Mouse (Mus musculus) embryonic facial prominence, embryonic 12.5 days (tissue): ENCODE results near the gene Pex6. TPM values are rescaled to one million over a fixed set of nuclear protein-coding genes. Genes with fewer than 3 reads are reported as not detected.

Experiments
- ATAC-seq: fragments of 200-750 bp; cut with Nextera tagmentation; 2 replicates; pipeline ENCODE4 v1.8.0; 2017; ENCODE audit not compliant: insufficient number of reproducible peaks, insufficient read depth, low FRiP score, low TSS enrichment
- H3K27ac ChIP-seq: fragments of 300-500 bp; sonication (generic); 2 replicates; pipeline ENCODE4 v1.5.1; 2016; ENCODE audit warnings: mild to moderate bottlenecking
- H3K27me3 ChIP-seq: fragments of 300-500 bp; sonication (generic); 2 replicates; pipeline ENCODE4 v1.6.1; 2016; ENCODE audit warnings: mild to moderate bottlenecking, moderate library complexity
- H3K36me3 ChIP-seq: fragments of 300-500 bp; sonication (generic); 2 replicates; pipeline ENCODE4 v1.6.1; 2016; ENCODE audit warnings: mild to moderate bottlenecking
- H3K4me1 ChIP-seq: fragments of 300-500 bp; sonication (generic); 2 replicates; pipeline ENCODE4 v1.6.1; 2016
- H3K4me2 ChIP-seq: fragments of 300-500 bp; sonication (generic); replicated peaks from 2 replicates; pipeline ENCODE4 v1.6.1; 2016; ENCODE audit warnings: mild to moderate bottlenecking, moderate library complexity
- H3K4me3 ChIP-seq: fragments of 300-500 bp; sonication (generic); 2 replicates; pipeline ENCODE4 v1.5.1; 2016; ENCODE audit warnings: mild to moderate bottlenecking
- H3K9ac ChIP-seq: fragments of 300-500 bp; sonication (generic); 2 replicates; pipeline ENCODE4 v1.6.1; 2016; ENCODE audit warnings: mild to moderate bottlenecking, moderate library complexity
- H3K9me3 ChIP-seq: fragments of 300-500 bp; sonication (generic); 2 replicates; pipeline ENCODE4 v1.6.1; 2016; ENCODE audit warnings: mild to moderate bottlenecking, moderate library complexity
- WGBS: fragments of 180-500 bp; shearing (Covaris S2); methylation state at CpG from one replicate; pipeline ENCODE4 v1.1.7; 2016; 5-methylcytosine and 5-hydroxymethylcytosine counted together
- polyA plus RNA-seq: library from polyadenylated mRNA; unstranded; fragments of >200 nt; fragmentation: Nextera tagmentation; extraction: Ambion mirVana; gene quantifications from 2 replicates; pipeline ENCODE4 v1.2.1, GENCODE M21; 2016

The Pex6 gene
- polyA plus RNA-seq, 1 experiment from 2014 or later: 43.0 TPM

DNA sequence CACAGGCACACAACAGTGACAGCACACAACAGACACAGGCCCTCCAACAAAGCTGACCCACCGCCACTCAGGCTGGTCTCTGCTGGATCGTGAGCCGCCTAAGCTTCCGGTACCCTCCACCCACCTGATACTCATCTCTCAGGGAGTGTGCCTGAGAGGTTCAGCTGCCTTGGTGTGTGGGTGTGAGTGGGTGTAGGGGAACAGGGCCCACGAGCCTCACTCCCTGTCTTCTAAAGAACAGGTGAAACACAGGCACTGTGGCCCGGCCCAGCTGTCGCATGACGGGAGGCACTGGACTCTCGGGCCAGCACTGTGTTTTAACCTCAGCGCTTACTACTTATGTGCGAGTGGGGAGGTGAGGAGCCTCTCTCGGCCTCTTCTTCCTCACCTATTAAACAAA lies 9.2 kb upstream of the Pex6 start:
- no peak for ATAC-seq
- Histone ChIP-seq H3K36me3 (peaks cover 32% of the 10 kb centered on the region), H3K27me3 (no peaks in the 10 kb centered on the region), H3K9ac (0 out of 2 replicates have a peak overlapping the region, but pooled peaks have one; percentile 31), H3K27ac (no peak overlapping the region), H3K4me2 (no peak overlapping the region; the same call in 1 of the 2 replicates), H3K4me3 (no peak overlapping the region), H3K9me3 (no peaks in the 10 kb centered on the region), H3K4me1 (peaks cover 35% of the 10 kb centered on the region)
- WGBS: 90% methylated on average over 12 of the region's 12 CpGs

DNA sequence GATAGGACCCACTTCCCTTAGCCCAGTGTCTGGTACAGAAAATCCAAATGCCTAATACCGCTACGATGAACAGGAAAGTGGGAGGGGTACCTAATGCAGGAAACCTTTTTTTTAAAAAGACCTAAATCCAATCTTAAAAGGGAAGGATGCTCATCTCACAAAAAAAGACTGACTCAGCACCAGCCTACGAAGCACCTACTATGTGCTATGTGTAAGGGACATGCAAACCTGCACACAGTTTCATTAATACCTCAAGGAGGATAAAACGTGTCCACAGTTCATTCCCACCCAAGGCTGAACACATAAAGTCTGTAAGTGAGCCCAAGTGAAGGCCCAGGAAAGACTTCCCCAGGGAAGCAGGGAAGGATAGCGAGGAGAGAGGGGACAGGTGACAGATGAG lies 8.8 kb upstream of the Pex6 start:
- no peaks in the 10 kb centered on the region for H3K27me3 ChIP-seq
- H3K9me3 ChIP-seq: no peaks in the 10 kb centered on the region
- no peak for ATAC-seq
- 86% methylated on average over 5 of the region's 5 CpGs for WGBS
- peak overlapping the region; percentile 86 for H3K4me2 ChIP-seq
- H3K9ac ChIP-seq: peak overlapping the region; percentile 96; the same call in 1 of the 2 replicates
- peaks cover 35% of the 10 kb centered on the region for H3K4me1 ChIP-seq
- H3K36me3 ChIP-seq: peaks cover 28% of the 10 kb centered on the region
- 0 out of 2 replicates have a peak overlapping the region, but pooled peaks have one; percentile 89 for H3K4me3 ChIP-seq
- H3K27ac ChIP-seq: no peak overlapping the region

DNA sequence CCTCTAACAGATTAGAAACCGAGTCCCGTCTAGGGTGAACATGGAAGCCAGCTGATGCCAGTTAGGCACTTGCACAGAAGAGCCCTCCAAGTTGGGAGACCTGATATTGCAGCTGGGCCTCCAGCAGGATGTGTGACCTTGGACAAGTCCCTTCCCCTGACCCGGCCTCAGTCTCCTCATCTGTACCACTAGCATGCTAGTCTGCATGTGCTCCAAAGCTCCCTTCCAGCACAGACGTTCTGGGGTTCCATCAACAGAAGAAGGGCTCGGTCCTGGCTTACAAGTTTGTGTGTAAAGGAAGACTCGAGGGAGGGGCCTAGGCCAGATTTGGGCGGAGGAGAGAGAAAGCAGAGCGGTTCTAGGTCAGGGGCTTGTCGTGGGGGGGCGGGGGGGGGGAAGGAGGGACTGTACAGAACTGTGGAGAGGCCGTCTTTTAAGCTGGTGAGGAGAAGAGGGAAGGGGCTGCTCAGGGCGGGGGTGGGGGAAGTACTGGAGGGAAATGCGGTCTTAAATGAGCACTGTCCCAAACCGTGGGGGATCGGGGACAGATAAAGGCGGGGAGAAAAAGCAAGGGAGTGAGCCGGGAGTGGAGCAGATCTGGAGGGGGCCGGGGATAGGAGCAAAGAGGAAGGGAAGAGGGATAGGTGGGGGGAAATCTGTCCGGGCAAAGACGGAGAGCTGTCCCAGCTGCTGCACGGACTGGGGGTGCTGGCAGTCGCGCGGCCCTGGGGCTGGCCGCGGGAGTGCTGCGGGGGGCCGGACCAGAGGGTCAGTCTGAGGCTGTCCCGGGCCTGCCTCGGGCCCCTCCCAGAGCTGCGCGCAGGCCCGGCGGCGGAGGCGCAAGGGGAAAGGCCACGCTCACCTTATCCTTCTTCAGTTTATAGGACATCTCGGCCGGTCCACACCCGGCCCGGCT lies 7.0 kb upstream of the Pex6 start:
- peak; percentile 78 for ATAC-seq
- peak overlapping the region; percentile 92 for H3K27ac ChIP-seq
- H3K36me3 ChIP-seq: peaks cover 12% of the 10 kb centered on the region
- H3K9me3 ChIP-seq: no peaks in the 10 kb centered on the region
- H3K4me3 ChIP-seq: peak overlapping the region; percentile 89
- WGBS: 5% methylated on average over 40 of the region's 41 CpGs
- peak overlapping the region; percentile 86 for H3K4me2 ChIP-seq
- no peaks in the 10 kb centered on the region for H3K27me3 ChIP-seq
- peaks cover 35% of the 10 kb centered on the region for H3K4me1 ChIP-seq
- H3K9ac ChIP-seq: peak overlapping the region; percentile 96

DNA sequence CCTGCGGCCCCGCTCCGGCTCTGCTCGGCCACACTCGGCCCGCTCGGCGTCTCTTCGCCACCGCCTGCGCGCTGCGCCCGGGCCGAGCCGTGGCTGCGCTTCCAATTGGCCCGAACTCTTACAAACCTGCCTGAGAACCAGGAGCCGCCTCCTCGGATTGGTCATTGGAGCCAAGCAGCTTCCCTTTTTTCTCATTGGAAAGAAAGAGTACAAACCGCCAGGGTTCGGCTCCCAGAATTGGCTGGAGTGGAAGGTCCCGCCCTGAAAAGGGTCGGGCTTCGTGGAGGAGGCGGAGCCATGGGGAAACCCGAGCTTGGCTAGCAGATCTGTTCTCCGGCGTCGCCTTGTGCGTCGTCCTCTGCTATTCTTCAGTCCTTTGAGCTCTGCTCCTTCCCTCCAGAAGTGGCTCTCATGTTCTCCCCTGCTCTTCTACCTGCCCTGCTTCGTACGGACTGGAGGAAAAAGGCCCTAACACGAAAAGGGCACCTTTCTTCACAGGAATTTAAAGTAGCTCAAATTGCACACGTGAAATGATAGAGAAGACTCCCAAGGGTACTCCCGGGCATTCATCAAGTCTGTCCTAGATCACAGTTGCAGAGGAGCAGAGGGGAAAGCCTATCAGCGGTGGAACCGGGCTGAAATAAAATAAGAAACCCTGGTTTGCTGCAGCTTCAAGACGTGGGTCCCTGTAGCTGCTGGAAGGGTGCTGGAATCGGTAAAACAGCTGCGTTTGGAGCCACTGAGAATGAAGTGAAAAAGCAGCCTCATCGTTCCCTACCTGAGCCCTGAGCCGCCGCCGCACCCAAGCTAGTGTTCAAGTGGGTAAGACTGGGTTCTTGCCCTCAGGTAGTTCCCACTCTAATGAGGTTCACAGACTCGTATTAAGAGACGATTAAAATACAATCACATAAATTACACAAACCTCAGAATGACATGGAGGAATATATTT lies 6.1 kb upstream of the Pex6 start, which contains the start of gene Ppp2r5d:
Gene Ppp2r5d (minus strand): TSS at position 225 of the 949 bp plus-strand sequence.
- H3K27ac ChIP-seq: peak within 1 kb of the TSS; percentile 92
- peak within 1 kb of the TSS; percentile 89 for H3K4me3 ChIP-seq
- H3K4me2 ChIP-seq: peak within 1 kb of the TSS; percentile 86
- H3K9ac ChIP-seq: peak within 1 kb of the TSS; percentile 96
- no peaks in the 10 kb centered on the region for H3K27me3 ChIP-seq
- 0 out of 2 replicates have a peak, but pooled peaks cover 4% of the 10 kb centered on the region for H3K36me3 ChIP-seq
- ATAC-seq: peak; percentile 95
- H3K9me3 ChIP-seq: no peaks in the 10 kb centered on the region
- WGBS: 1% methylated on average over 48 of the region's 48 CpGs
- H3K4me1 ChIP-seq: peaks cover 35% of the 10 kb centered on the region

DNA sequence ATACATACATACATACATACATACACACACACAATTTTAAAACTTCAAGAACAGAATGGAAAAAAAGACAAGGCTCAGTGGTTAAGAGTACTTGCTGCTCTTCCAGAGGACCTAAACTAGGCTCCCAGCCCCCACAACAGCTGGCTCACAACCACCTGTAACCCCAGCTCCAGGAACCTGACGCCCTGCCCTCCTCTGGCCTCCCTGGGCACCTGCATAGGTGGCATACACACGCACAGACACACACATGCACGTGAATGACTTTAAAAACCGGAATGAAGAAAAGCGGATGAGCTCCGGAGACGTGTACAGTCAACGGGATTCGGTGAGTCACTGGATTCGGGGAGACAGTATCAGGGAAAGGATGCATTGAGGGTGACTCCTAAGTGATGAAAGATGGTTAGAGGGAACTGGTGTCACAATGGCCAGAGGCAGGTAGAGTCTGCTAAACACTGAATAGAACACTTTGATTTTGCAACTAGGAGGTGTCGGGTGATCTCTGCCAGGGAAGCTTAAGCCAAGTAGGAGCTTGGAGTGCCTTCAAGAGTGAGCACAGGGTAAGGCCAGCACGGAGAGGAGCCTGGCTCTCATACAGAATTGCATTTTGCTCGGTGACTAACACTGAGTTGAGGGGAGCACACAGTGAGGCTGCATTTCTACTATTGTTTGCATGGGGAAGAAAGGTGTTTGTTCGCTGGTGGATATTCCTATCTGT lies 4.7 kb upstream of the Pex6 start:
- ATAC-seq: no peak
- no peaks in the 10 kb centered on the region for H3K9me3 ChIP-seq
- H3K9ac ChIP-seq: no peak overlapping the region
- H3K36me3 ChIP-seq: 0 out of 2 replicates have a peak, but pooled peaks cover 2% of the 10 kb centered on the region
- H3K27me3 ChIP-seq: no peaks in the 10 kb centered on the region
- peaks cover 40% of the 10 kb centered on the region for H3K4me1 ChIP-seq
- H3K4me3 ChIP-seq: no peak overlapping the region
- H3K27ac ChIP-seq: no peak overlapping the region
- WGBS: 92% methylated on average over 14 of the region's 14 CpGs
- no peak overlapping the region for H3K4me2 ChIP-seq

DNA sequence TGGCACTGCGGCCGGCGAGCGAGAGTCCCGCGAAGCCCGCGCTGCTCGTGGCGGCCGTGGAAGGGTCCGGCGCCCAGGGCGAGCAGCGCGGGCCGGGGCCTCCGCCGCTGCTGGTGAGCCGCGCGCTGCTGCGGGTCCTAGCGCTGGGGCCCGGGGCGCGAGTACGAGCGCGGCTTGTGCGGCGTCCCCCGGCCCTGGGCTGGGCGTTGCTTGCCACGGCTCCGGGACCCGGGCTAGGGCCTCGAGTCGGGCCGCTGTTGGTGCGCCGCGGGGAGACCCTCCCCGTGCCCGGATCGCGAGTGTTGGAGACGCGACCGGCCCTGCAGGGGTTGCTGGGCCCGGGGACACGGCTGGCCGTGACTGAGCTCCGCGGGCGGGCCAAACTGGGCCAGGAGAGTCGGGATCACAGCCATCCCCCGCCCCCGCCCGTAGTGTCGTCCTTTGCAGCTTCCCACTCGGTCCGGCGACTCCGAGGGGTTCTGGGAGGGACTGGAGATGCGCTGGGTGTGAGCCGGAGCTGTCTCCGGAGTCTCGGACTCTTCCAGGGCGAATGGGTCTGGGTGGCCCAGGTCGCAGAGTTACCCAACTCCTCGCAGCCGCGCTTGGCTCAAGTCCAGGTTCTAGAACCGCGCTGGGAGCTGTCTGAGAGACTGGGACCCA lies 479 bp downstream of the Pex6 start:
- Histone ChIP-seq H3K4me2 (peak overlapping the region; percentile 99), H3K4me3 (peak overlapping the region; percentile 100), H3K4me1 (peaks cover 19% of the 10 kb centered on the region), H3K27me3 (no peaks in the 10 kb centered on the region), H3K9ac (peak overlapping the region; percentile 96), H3K36me3 (peaks cover 32% of the 10 kb centered on the region), H3K27ac (peak overlapping the region; percentile 73), H3K9me3 (no peaks in the 10 kb centered on the region)
- WGBS: 1% methylated on average over 75 of the region's 76 CpGs
- ATAC-seq: peak; percentile 29; the same call in 1 of the 2 replicates

DNA sequence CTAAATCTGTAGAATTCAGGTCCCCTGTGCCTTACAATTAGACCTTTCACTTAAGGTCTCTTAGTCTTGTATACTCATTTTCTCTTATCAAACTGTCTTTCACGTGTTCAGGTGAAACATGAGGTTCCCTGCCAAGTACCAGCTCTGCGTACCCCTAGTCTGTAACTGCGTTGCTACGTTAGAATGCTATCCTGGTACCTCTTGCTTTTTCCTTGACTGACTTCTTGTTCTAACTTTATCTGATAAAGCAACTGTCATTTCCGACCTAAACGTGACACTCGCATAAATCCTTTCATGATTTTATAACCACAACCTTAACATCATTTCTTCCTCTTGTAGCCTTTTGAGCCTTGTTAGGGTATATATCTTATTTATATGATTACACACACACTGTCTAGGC lies 1.2 kb downstream of the Pex6 start:
- WGBS: 70% methylated on average over 7 of the region's 7 CpGs
- Histone ChIP-seq H3K4me1 (peaks cover 19% of the 10 kb centered on the region), H3K27ac (0 out of 2 replicates have a peak overlapping the region, but pooled peaks have one; percentile 73), H3K36me3 (peaks cover 36% of the 10 kb centered on the region), H3K9me3 (no peaks in the 10 kb centered on the region), H3K4me3 (peak overlapping the region; percentile 100), H3K9ac (peak overlapping the region; percentile 96), H3K4me2 (peak overlapping the region; percentile 99), H3K27me3 (no peaks in the 10 kb centered on the region)
- ATAC-seq: no peak

DNA sequence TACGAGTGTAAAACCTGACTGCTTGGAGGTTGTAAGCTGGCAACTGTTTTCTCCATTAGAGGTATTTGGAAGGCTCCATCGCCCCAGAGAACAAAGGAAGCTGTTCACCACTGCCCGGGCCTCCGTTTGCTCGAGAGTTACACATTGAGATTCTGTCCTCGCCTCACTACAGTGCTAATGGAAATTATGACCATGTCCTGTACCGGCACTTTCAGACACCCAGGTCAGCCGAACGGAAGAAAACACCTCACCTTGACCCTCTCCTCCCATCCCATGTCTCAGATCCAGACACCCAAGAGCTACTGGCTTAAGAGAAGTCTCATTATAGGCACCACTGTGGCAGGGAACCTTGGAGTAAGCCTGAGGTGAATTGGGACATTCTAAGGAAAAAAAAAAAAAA lies 2.6 kb downstream of the Pex6 start:
- no peak for ATAC-seq
- Histone ChIP-seq H3K27me3 (no peaks in the 10 kb centered on the region), H3K4me1 (peaks cover 19% of the 10 kb centered on the region), H3K27ac (no peak overlapping the region), H3K9me3 (no peaks in the 10 kb centered on the region), H3K4me2 (no peak overlapping the region), H3K4me3 (no peak overlapping the region), H3K9ac (no peak overlapping the region), H3K36me3 (peaks cover 36% of the 10 kb centered on the region)
- 92% methylated on average over 9 of the region's 9 CpGs for WGBS

DNA sequence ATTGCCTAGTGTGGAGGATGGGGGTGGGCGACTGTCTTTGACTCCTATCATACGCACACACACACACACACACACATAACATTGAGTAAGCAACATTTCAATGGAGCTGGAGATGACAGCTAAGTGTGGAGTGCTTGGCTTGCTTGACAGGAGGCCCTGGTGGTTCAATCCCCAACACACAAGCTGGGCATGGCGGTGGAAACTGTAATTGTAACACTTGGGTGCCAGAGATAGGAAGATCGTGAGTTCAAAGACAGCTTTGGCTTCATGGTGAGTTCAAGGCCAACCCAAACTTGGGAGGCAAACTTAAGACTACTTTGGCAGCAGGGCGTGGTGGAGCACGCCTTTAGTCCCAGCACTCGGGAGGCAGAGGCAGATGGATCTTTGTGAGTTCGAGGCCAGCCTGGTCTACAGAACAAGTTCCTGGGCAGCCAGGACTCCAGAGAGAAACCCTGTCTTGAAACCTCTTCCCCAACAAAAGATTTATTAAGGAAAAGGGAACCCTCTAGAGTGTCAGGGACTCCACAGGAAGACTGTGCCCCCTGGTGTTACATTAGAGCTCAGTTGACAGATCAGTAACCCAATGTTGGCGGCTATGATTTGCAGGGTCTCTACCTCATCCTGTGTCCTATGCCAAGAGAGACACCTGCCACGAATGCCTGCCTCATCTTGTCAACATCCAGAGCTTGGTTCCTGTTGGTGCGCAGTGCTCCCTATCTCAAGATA lies 3.7 kb downstream of the Pex6 start:
- no peak overlapping the region for H3K4me3 ChIP-seq
- no peaks in the 10 kb centered on the region for H3K9me3 ChIP-seq
- H3K27ac ChIP-seq: no peak overlapping the region
- 94% methylated on average over 11 of the region's 11 CpGs for WGBS
- peaks cover 19% of the 10 kb centered on the region for H3K4me1 ChIP-seq
- no peak overlapping the region for H3K4me2 ChIP-seq
- H3K36me3 ChIP-seq: peaks cover 36% of the 10 kb centered on the region
- ATAC-seq: no peak
- H3K27me3 ChIP-seq: no peaks in the 10 kb centered on the region
- H3K9ac ChIP-seq: no peak overlapping the region

DNA sequence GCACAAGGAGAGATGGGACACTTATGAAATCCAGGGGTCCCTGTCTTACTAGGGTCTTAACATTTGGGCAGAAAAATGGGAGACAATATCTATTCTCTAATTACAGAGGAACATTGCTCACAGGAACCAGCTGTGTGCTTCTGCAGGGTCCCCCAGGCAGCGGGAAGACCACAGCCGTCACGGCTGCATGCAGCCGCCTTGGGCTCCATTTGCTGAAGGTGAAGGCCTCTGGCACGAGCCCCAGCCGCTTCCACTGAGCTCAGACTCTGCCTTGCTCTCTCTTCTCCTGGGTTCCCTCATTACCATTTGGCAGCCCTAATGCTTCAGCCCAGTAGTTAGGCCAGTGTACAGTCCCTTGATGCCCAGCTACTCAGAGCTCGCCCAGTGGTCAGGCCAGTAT lies 9.8 kb downstream of the Pex6 start:
- no peak for ATAC-seq
- Histone ChIP-seq H3K4me1 (no peaks in the 10 kb centered on the region), H3K4me2 (no peak overlapping the region), H3K4me3 (no peak overlapping the region), H3K36me3 (peaks cover 58% of the 10 kb centered on the region), H3K9ac (no peak overlapping the region), H3K9me3 (no peaks in the 10 kb centered on the region), H3K27me3 (no peaks in the 10 kb centered on the region), H3K27ac (no peak overlapping the region)
- WGBS: 86% methylated on average over 7 of the region's 7 CpGs
